Mouse (Mus musculus) liver, embryonic 16.5 days (tissue): Measurements from ENCODE around the gene Klhdc10. TPM values are rescaled to one million over a fixed set of nuclear protein-coding genes. Genes with fewer than 3 reads are reported as not detected.

Source experiments
- ATAC-seq: fragments of 200-750 bp; cut with Nextera tagmentation; 2 replicates; pipeline ENCODE4 v1.8.0; 2017; ENCODE audit warnings: low read depth, mild to moderate bottlenecking, moderate number of reproducible peaks, moderate library complexity
- H3K27ac ChIP-seq: fragments of 300-500 bp; sonication (generic); 2 replicates; pipeline ENCODE4 v1.5.1; 2014; ENCODE audit warnings: mild to moderate bottlenecking, low read length
- H3K27me3 ChIP-seq: fragments of 300-500 bp; sonication (generic); 2 replicates; pipeline ENCODE4 v1.6.1; 2014; ENCODE audit warnings: low read depth, low read length, mixed read lengths; ENCODE audit not compliant: control insufficient read depth, insufficient read depth
- H3K36me3 ChIP-seq: fragments of 300-500 bp; sonication (generic); 2 replicates; pipeline ENCODE4 v1.6.1; 2014; ENCODE audit warnings: mild to moderate bottlenecking; ENCODE audit not compliant: control insufficient read depth, insufficient read depth
- H3K4me1 ChIP-seq: fragments of 300-500 bp; sonication (generic); 2 replicates; pipeline ENCODE4 v1.6.1; 2014; ENCODE audit warnings: low read depth, low read length, mixed read lengths; ENCODE audit not compliant: control insufficient read depth
- H3K4me2 ChIP-seq: fragments of 300-500 bp; sonication (generic); 2 replicates; pipeline ENCODE4 v1.6.1; 2014; ENCODE audit warnings: low read depth, low read length, mixed read lengths
- H3K4me3 ChIP-seq: fragments of 300-500 bp; sonication (generic); 2 replicates; pipeline ENCODE4 v1.5.1; 2014; ENCODE audit warnings: low read depth, mild to moderate bottlenecking, low read length
- H3K9ac ChIP-seq: fragments of 300-500 bp; sonication (generic); 2 replicates; pipeline ENCODE4 v1.6.1; 2014; ENCODE audit warnings: low read depth, low read length
- H3K9me3 ChIP-seq: fragments of 300-500 bp; sonication (generic); replicated peaks from 2 replicates; pipeline ENCODE4 v1.6.1; 2016; ENCODE audit warnings: low read length; ENCODE audit not compliant: control insufficient read depth
- WGBS: fragments of 180-500 bp; shearing (Covaris S2); extraction: QIAGEN DNeasy Blood & Tissue Kit; methylation state at CpG from one replicate; pipeline ENCODE4 v1.1.7; 2014; ENCODE audit not compliant: insufficient replicate concordance; 5-methylcytosine and 5-hydroxymethylcytosine counted together
- polyA plus RNA-seq: library from polyadenylated mRNA; unstranded; fragments of >200 nt; fragmentation: Nextera tagmentation; extraction: Ambion mirVana; gene quantifications from 2 replicates; pipeline ENCODE4 v1.2.1, GENCODE M21; 2015

The Klhdc10 gene
- polyA plus RNA-seq, 1 experiment from 2014 or later = 7.5 TPM

DNA sequence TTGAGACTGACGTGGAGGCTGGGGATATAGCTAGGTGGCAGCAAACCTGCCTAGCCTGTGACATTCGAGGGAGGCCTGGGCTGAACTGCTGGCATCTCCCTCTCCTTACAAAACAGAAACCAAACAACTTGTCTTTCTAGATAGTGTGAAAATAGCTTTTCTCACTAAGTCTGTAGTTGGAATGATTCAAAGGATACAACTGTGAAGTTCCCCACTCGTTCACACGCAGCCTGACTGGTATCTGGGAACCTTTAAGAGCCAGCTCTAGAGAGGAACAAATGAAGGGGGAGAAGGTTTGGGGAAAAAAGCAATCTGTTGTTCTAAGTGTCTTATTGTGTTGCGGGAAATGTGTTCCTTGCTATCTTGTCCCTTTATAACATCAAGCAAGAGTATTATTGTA lies 57.0 kb downstream of the Klhdc10 start:
- no peak overlapping the region for H3K4me2 ChIP-seq
- H3K4me3 ChIP-seq = no peak overlapping the region
- no peak for ATAC-seq
- H3K27me3 ChIP-seq = no peaks in the 10 kb centered on the region; the same call in 1 of the 2 replicates
- no peaks in the 10 kb centered on the region for H3K9me3 ChIP-seq
- H3K4me1 ChIP-seq = peaks cover 19% of the 10 kb centered on the region
- 74% methylated on average over 5 of the region's 5 CpGs for WGBS
- no peak overlapping the region for H3K27ac ChIP-seq
- no peak overlapping the region for H3K9ac ChIP-seq
- no peaks in the 10 kb centered on the region for H3K36me3 ChIP-seq

DNA sequence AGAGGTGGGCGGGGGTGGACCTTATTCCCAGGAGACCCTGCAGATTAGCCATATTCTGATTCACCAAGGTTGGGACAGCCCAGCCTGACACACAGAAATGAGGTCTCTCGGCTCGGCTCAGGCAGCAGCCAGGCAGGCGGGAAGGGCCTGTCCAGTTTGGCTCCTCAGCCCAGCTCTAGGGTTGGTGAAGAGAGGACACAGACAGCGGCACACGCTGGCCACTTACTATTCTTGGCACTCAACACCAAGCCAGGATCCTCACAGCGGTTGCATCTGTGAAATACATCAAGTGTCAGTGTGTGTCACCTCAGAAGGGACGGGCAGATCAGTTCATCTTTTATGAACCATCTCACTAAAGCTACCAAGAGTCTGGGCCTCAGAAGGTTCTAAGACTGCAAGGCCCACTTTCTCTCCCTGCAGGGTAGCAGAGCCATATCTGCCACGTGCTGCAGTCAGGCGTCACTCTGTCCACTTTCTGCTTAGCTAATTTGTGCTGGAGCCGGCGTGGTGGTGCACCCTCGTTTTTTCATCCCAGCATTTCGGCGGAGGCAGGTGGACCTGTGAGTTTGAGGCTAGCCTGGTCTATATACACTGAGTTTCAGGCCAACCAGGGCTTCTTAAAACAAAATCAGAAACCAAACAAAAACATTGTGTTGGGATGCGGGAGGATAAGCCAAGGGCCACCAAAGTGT lies 57.5 kb downstream of the Klhdc10 start:
- Histone ChIP-seq H3K4me3 (peak overlapping the region; percentile 59), H3K27me3 (no peaks in the 10 kb centered on the region; the same call in 1 of the 2 replicates), H3K36me3 (no peaks in the 10 kb centered on the region), H3K9me3 (no peaks in the 10 kb centered on the region), H3K4me1 (peaks cover 19% of the 10 kb centered on the region), H3K4me2 (peak overlapping the region; percentile 73), H3K27ac (no peak overlapping the region), H3K9ac (peak overlapping the region; percentile 62)
- no peak for ATAC-seq
- 63% methylated on average over 16 of the region's 16 CpGs for WGBS

DNA sequence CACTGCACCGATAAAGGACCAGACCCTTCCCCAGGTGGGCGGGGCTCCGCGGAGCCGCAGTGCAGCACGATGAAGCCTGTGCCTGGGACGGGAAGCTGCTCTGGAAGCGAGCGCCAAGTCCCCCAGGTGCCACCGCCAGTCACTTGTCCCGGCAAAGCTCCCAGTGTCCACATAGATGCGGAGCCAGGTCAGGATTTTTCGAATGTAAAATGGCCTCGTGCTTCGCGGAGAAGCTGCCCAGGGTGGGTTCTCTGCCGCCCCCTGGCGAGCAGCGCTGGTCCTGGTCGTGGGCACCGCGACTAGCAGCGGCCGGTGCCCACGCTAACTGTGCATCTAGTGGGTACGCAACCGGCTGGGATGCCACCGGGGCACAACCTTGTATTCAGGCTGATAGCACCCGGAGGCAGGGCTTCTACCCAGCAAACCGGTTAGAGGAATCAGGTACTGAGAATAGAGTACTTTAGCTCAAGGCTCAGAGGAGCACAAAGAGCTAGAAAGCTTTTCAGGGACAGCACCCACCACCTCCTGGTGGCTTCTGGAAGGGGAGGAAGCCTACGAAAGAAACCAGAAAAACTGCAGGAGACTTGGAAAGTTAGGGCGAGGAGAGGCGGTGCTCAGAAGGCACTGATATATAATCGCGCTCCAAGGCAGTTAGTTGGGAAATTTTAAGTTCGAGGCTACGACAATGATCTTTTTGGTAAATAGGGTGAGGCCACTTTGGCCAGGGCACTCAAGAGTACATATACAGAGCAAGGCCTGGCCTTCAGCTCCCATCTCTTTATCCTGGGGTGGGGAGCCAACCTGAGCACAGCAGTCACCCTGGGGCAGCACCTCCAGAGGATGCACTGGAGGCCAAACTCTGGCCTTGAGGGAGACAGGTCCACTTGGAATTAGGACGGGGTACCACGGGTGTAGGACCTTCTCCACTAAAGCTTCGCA lies 58.4 kb downstream of the Klhdc10 start:
- H3K27ac ChIP-seq = peak overlapping the region; percentile 39; the same call in 1 of the 2 replicates
- no peaks in the 10 kb centered on the region for H3K36me3 ChIP-seq
- peak; percentile 35; the same call in 1 of the 2 replicates for ATAC-seq
- peak overlapping the region; percentile 59 for H3K4me3 ChIP-seq
- peak overlapping the region; percentile 62 for H3K9ac ChIP-seq
- H3K9me3 ChIP-seq = no peaks in the 10 kb centered on the region
- no peaks in the 10 kb centered on the region; the same call in 1 of the 2 replicates for H3K27me3 ChIP-seq
- 8% methylated on average over 40 of the region's 40 CpGs for WGBS
- H3K4me2 ChIP-seq = peak overlapping the region; percentile 73
- peaks cover 19% of the 10 kb centered on the region for H3K4me1 ChIP-seq

DNA sequence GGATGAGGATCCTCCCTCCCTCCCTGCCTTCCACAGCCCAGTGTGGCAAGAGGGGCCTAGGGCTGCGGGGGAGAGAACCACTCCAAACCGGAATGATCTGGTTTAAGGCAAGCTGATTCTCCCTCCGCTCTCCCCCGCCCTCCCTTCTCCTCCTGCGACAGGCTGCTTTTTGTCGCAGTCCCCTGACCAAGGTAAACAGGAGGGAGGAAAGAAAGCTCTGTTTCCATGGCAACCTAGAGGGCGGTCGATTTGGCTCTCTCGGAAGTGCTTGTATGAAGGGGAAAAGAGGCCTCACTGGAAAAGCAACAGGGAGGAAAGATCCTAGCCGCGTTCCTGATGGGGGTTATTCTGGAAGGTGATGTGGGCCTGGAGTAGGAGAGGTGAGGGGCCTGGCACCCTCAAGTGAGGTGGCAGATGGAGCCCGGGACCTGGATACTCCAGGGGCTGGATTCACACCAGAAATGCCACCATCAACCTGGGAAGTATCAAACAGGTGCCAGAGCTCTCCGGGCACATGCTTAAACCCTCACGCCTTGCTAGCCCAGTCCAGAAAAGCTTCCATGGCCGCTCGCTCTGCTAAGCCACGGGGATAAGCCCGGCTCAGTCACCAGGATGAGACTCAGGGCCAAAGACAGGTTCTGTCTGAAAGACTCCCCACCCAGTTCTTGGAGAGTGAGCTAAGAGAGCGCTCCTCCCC lies 59.2 kb downstream of the Klhdc10 start:
- H3K4me3 ChIP-seq = no peak overlapping the region
- ATAC-seq = peak; percentile 84
- H3K27ac ChIP-seq = no peak overlapping the region
- H3K9ac ChIP-seq = no peak overlapping the region
- 30% methylated on average over 19 of the region's 19 CpGs for WGBS
- peaks cover 19% of the 10 kb centered on the region for H3K4me1 ChIP-seq
- peak overlapping the region; percentile 73; the same call in 1 of the 2 replicates for H3K4me2 ChIP-seq
- no peaks in the 10 kb centered on the region for H3K36me3 ChIP-seq
- no peaks in the 10 kb centered on the region for H3K9me3 ChIP-seq
- H3K27me3 ChIP-seq = no peaks in the 10 kb centered on the region; the same call in 1 of the 2 replicates

DNA sequence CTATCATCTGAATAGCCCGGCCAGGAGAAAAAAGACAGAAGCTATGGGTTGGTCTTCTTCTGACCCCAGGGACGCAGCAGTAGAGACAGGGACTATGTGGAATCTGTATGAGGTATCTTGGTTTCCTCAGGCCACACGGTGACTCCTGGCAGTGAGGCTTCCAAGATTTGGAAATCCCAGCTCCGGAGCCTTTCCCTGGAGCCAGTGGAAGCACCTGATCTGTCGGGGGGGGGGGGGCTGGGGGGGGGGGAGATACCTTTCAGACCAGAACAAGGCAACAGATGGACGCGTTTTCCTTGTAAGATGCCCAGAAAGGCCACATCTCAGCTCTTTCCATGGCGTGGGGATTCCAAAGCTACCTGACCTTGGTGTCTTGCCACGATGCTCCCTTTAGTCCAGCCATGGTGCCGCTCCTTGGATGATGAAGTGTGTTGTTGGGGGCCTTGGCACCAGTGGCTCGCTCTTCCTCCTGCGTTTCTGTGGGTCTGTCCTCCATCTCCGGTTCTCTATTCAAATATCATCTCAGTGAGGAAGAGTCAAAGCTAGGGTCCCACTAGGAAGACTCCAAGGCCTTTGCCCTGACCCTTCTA lies 60.2 kb downstream of the Klhdc10 start:
- Histone ChIP-seq H3K27me3 (no peaks in the 10 kb centered on the region; the same call in 1 of the 2 replicates), H3K4me2 (no peak overlapping the region), H3K27ac (no peak overlapping the region), H3K4me1 (peaks cover 19% of the 10 kb centered on the region), H3K4me3 (no peak overlapping the region), H3K9me3 (no peaks in the 10 kb centered on the region), H3K9ac (no peak overlapping the region), H3K36me3 (no peaks in the 10 kb centered on the region)
- ATAC-seq = no peak
- WGBS = 60% methylated on average over 13 of the region's 13 CpGs

DNA sequence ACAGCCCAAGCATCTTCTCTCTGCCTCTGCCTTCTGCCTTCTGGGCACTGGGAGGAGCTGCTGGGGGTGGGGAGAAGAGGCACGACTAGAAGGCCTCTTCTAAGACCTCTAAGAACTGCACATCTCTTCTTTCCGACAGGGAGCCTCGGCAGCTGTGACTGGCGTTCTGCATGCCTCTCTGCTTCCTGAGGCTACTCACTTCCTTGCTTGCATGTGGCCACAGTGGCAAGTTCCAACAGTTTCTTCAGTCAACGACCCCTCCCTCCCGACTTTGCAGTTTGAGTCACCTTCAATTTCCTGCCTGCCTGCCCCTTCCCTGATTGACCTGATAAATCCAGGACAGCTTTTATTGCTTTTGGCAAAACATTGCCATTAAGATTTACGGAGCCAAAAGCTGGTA lies 61.2 kb downstream of the Klhdc10 start:
- WGBS = 20% methylated on average over 7 of the region's 7 CpGs
- Histone ChIP-seq H3K36me3 (no peaks in the 10 kb centered on the region), H3K4me1 (peaks cover 19% of the 10 kb centered on the region), H3K27ac (no peak overlapping the region), H3K9ac (no peak overlapping the region), H3K27me3 (no peaks in the 10 kb centered on the region; the same call in 1 of the 2 replicates), H3K4me2 (no peak overlapping the region), H3K4me3 (no peak overlapping the region), H3K9me3 (no peaks in the 10 kb centered on the region)
- no peak for ATAC-seq

DNA sequence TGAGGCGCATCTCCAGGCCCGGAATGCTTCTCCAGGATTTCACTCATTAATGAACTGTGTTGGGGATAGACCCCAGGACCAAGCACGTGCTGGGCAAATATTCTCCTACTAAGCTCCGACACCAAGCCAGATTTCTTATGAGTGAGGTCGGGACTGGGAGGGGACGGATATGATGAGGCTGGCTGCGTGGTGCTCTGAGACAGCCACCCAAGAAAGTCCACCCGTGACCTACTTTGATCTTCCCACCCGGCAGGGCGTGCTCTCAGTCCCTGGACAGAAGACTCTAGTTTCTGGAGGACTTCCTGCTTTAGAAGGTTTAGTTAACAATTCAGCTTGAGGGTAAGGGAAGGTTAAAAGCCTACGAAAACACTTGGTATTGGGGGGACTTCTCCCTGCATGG lies 63.9 kb downstream of the Klhdc10 start:
- Histone ChIP-seq H3K4me2 (no peak overlapping the region), H3K4me3 (no peak overlapping the region), H3K9me3 (no peaks in the 10 kb centered on the region), H3K27me3 (no peaks in the 10 kb centered on the region; the same call in 1 of the 2 replicates), H3K36me3 (no peaks in the 10 kb centered on the region), H3K4me1 (peaks cover 9% of the 10 kb centered on the region), H3K9ac (no peak overlapping the region), H3K27ac (no peak overlapping the region)
- WGBS = 68% methylated on average over 11 of the region's 11 CpGs
- ATAC-seq = no peak

DNA sequence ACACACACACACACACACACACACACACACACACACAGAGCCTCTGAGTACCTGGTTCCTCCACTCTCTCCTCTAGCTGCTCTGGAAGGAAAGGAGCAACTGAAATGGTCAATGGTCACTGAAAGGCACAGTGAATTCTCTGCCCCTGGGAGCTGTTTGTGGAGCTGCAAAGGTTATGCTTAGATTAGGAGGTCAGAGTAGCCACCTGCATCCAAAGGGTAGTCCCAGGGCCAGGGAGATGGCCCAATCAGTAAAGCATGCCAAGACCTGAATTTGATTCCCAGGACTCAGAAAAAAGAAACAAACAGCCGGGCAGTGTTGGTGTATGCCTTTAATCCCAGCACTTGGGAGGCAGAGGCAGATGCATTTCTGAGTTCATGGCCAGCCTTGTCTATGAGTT lies 66.4 kb downstream of the Klhdc10 start:
- H3K27me3 ChIP-seq = no peaks in the 10 kb centered on the region
- H3K4me3 ChIP-seq = no peak overlapping the region
- H3K4me2 ChIP-seq = no peak overlapping the region
- WGBS = 45% methylated on average over 1 of the region's 1 CpGs
- H3K27ac ChIP-seq = no peak overlapping the region
- peak; percentile 74 for ATAC-seq
- H3K9me3 ChIP-seq = no peaks in the 10 kb centered on the region
- H3K9ac ChIP-seq = no peak overlapping the region
- H3K36me3 ChIP-seq = no peaks in the 10 kb centered on the region
- peaks cover 2% of the 10 kb centered on the region for H3K4me1 ChIP-seq
